Mouse (Mus musculus) heart, embryonic 14.5 days (tissue): ENCODE measurements around the gene Gm4846. TPM values are rescaled to one million over a fixed set of nuclear protein-coding genes. Genes with fewer than 3 reads are reported as not detected.

Experiments used
- ATAC-seq: fragments of 200-750 bp; cut with Nextera tagmentation; 2 replicates; pipeline ENCODE4 v1.8.0; 2017; ENCODE audit warnings: low read depth, moderate TSS enrichment; ENCODE audit not compliant: insufficient number of reproducible peaks, insufficient read depth, low FRiP score
- H3K27ac ChIP-seq, 2 experiments: fragments of 200-500 bp in 1 of 2; fragments of 300-500 bp in 1 of 2; sonication (generic) in 1 of 2; replicated peaks in 1 of 2; 2 replicates each; pipeline ENCODE4 v1.5.1; 2012 to 2014; ENCODE audit warnings: low read depth in 2 of 2, low read length in 2 of 2, control low read depth in 1 of 2, mild to moderate bottlenecking in 1 of 2, mixed read lengths in 1 of 2; ENCODE audit not compliant: control insufficient read depth in 1 of 2, insufficient read depth in 1 of 2
- H3K27me3 ChIP-seq: fragments of 300-500 bp; sonication (generic); 2 replicates; pipeline ENCODE4 v1.6.1; 2014; ENCODE audit warnings: mild to moderate bottlenecking, low read length, control low read depth; ENCODE audit not compliant: control insufficient read depth, insufficient read depth
- H3K36me3 ChIP-seq: fragments of 300-500 bp; sonication (generic); 2 replicates; pipeline ENCODE4 v1.6.1; 2014; ENCODE audit warnings: mild to moderate bottlenecking, control low read depth, low read length, mixed read lengths; ENCODE audit not compliant: control insufficient read depth, insufficient read depth
- H3K4me1 ChIP-seq, 2 experiments: fragments of 200-500 bp in 1 of 2; fragments of 300-500 bp in 1 of 2; sonication (generic) in 1 of 2; 2 replicates each; pipeline ENCODE4 v1.6.1; 2012 to 2014; ENCODE audit warnings: low read length in 2 of 2, control low read depth in 1 of 2, mixed read lengths in 1 of 2; ENCODE audit not compliant: control insufficient read depth in 2 of 2, insufficient read depth in 2 of 2
- H3K4me2 ChIP-seq: fragments of 300-500 bp; sonication (generic); 2 replicates; pipeline ENCODE4 v1.6.1; 2014; ENCODE audit warnings: mild to moderate bottlenecking, low read length
- H3K4me3 ChIP-seq, 2 experiments: fragments of 200-500 bp in 1 of 2; fragments of 300-500 bp in 1 of 2; sonication (generic) in 1 of 2; 2 replicates each; pipeline ENCODE4 v1.5.1; 2012 to 2014; ENCODE audit warnings: low read length in 2 of 2, mild to moderate bottlenecking in 2 of 2, control low read depth in 1 of 2, low read depth in 1 of 2, moderate library complexity in 1 of 2; ENCODE audit not compliant: control insufficient read depth in 1 of 2, insufficient read depth in 1 of 2
- H3K9ac ChIP-seq: fragments of 300-500 bp; sonication (generic); 2 replicates; pipeline ENCODE4 v1.6.1; 2014; ENCODE audit warnings: mild to moderate bottlenecking, low read length
- H3K9me3 ChIP-seq: fragments of 300-500 bp; sonication (generic); 2 replicates; pipeline ENCODE4 v1.6.1; 2016; ENCODE audit warnings: low read length, control low read depth; ENCODE audit not compliant: control insufficient read depth
- WGBS: fragments of 180-500 bp; shearing (Covaris S2); extraction: QIAGEN DNeasy Blood & Tissue Kit; methylation state at CpG from one replicate; pipeline ENCODE4 v1.1.7; 2014; 5-methylcytosine and 5-hydroxymethylcytosine counted together
- polyA plus RNA-seq: library from polyadenylated mRNA; unstranded; fragments of >200 nt; fragmentation: Nextera tagmentation; extraction: Ambion mirVana; gene quantifications from 2 replicates; pipeline ENCODE4 v1.2.1, GENCODE M21; 2014

Gene Gm4846
- polyA plus RNA-seq, 1 experiment from 2014 or later, result not detected

DNA sequence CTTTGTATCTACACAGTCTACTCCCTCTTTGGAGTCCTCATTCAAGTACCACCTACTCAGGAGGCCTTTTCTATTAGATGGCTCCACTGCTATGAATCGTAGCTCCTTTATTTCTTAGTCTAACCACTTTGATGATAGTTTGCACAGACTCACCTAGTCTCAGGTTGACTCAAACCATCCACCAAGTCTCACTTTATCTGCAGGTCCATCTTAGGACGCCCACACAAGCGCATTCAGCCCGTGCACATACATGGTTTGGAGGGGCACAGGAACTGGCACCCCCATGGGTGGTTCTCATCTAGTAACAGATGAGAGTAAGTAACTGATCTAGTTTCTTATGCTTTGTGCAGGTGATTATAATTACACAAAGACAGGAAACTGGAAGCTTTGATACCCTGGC lies 34.8 kb downstream of the Gm4846 start:
- H3K27me3 ChIP-seq, result no peaks in the 10 kb centered on the region
- H3K9ac ChIP-seq, result no peak overlapping the region
- H3K9me3 ChIP-seq, result no peaks in the 10 kb centered on the region
- ATAC-seq, result no peak
- WGBS, result 78% methylated on average over 4 of the region's 4 CpGs
- H3K4me2 ChIP-seq, result no peak overlapping the region
- no peaks in the 10 kb centered on the region for H3K36me3 ChIP-seq
- H3K4me1 ChIP-seq, result no peaks in the 10 kb centered on the region
- H3K27ac ChIP-seq, result no peak overlapping the region
- H3K4me3 ChIP-seq, result no peak overlapping the region

DNA sequence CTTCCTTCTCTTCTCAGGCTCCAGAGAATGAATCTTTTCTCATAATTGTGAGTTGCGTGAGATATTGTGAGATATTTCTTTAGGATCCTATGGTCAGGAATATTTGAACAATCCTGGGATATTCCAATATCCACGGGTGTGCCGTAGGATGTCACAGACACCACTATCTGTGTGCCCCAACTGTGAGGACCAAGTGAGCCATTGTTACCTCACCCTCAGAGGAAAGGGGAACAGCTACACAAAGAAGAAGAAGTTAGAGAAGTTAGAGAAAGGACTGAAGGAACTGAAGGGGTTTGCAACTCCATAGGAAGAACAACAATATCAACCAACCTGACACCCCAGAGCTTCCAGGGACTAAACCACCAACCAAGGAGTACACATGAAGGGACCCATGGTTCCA lies 55.4 kb downstream of the Gm4846 start:
- H3K9ac ChIP-seq, result no peak overlapping the region
- no peak overlapping the region for H3K27ac ChIP-seq
- no peaks in the 10 kb centered on the region for H3K4me1 ChIP-seq
- H3K27me3 ChIP-seq, result no peaks in the 10 kb centered on the region
- H3K9me3 ChIP-seq, result no peaks in the 10 kb centered on the region
- WGBS, result 69% methylated on average over 3 of the region's 3 CpGs
- no peaks in the 10 kb centered on the region for H3K36me3 ChIP-seq
- ATAC-seq, result no peak
- no peak overlapping the region for H3K4me2 ChIP-seq
- no peak overlapping the region for H3K4me3 ChIP-seq

DNA sequence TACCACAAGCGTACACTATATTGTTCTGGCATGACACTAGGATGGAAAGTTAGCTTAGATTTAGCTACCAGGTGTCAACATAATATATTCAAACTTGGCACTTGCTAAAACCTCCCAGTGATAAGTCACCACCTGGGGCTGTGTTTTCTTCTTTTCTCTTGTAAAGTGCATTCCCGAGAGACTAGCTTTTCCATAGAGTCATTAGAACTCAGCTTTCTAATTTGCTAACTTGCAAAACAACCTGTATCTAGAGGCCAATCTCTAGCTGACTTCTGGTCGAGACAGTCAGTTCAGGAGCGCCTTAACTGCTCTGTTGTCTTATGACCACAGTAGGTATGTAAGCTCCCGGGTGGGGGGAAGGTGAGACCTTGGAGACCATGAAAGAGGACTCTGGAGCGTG lies 58.0 kb downstream of the Gm4846 start:
- H3K27me3 ChIP-seq, result no peaks in the 10 kb centered on the region
- H3K9me3 ChIP-seq, result no peaks in the 10 kb centered on the region
- H3K4me1 ChIP-seq, result no peaks in the 10 kb centered on the region
- 57% methylated on average over 6 of the region's 6 CpGs for WGBS
- no peak overlapping the region for H3K9ac ChIP-seq
- no peak overlapping the region for H3K27ac ChIP-seq
- no peaks in the 10 kb centered on the region for H3K36me3 ChIP-seq
- H3K4me3 ChIP-seq, result no peak overlapping the region
- no peak for ATAC-seq
- H3K4me2 ChIP-seq, result no peak overlapping the region

Other genes starting within 250 kb of the Gm4846 start
- 1.5 and 1.7 TPM in 2 replicates for gene Ildr2, start 243.4 kb downstream of the Gm4846 start, polyA plus RNA-seq
- gene Tada1, start 118.5 kb downstream of the Gm4846 start, polyA plus RNA-seq, result 33.3 and 34.7 TPM in 2 replicates
- gene Pogk, start 87.7 kb downstream of the Gm4846 start, polyA plus RNA-seq, result 12.4 and 13.5 TPM in 2 replicates
- not detected in 2 replicates for gene Gm4847, start 150.1 kb upstream of the Gm4846 start, polyA plus RNA-seq
- gene Fmo9, start 184.3 kb upstream of the Gm4846 start, polyA plus RNA-seq, result not detected in 2 replicates